8 mouse cellular contexts compared by ENCODE assay signal in the genomic region with DNA sequence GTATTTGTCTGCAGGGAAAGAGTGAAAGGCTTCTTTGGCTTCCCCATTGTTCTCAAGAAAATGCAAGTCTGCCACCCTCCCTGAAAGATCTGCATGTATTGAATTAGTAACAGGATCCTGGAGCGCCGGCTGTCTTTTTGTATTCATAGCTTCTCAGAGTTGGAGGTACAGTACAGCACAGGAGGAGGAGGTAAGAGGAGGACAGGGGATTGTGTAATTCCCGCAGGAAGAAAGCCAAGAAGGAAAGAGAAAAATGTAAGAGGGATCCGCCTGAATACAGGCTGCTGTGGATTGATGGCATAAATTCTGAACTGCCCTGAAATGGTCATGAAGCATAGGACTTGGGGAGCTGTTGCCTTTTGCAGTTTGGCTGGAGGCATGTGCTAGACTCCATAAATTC. TPM values are rescaled to one million over a fixed set of nuclear protein-coding genes. Genes with fewer than 3 reads are reported as not detected.
DNase-seq lines count a peak whose midpoint lies in the region; ATAC-seq and TF ChIP-seq lines count a peak whose summit lies in the region.

No protein-coding gene starts in this region.

- TF ChIP-seq CTCF in kidney, adult 2 months (conservative IDR thresholded peaks at IDR 0.05; ENCODE audit: insufficient read depth, insufficient read length, low read depth, low read length), result no peak
- TF ChIP-seq CTCF in lung, postnatal 0 days (IDR thresholded peaks at IDR 0.05), result no peak

- H3K4me2 ChIP-seq in lung, postnatal 0 days (replicated peaks; ENCODE audit: low read depth, low read length), result no peak overlapping the region

- no peak overlapping the region for H3K4me3 ChIP-seq in kidney, adult 2 months (ENCODE audit: insufficient read depth, low read depth, low read length)
- no peak overlapping the region for H3K4me3 ChIP-seq in lung, postnatal 0 days (ENCODE audit: low read depth, low read length)

- 52% methylated on average over 4 of the region's 4 CpGs for WGBS in kidney, adult 2 months
- WGBS in lung, postnatal 0 days, result 45% methylated on average over 4 of the region's 4 CpGs

- H3K4me1 ChIP-seq in kidney, adult 2 months (ENCODE audit: control insufficient read depth, insufficient read depth, low read length), result peaks cover 17% of the 10 kb centered on the region; the same call in 1 of the 2 replicates
- peaks cover 5% of the 10 kb centered on the region; the same call in 1 of the 2 replicates for H3K4me1 ChIP-seq in lung, postnatal 0 days (ENCODE audit: insufficient read depth, low read depth, low read length)

- DNase-seq in kidney, adult 2 months, result peak; percentile 63
- DNase-seq in kidney, adult 18-20 months, result no peak
- DNase-seq in 3T3-L1 (ENCODE audit: low read depth, low spot score), result peak; percentile 55
- DNase-seq in ZHBTc4 (ENCODE audit: low read depth, low spot score), result peak; percentile 72
- DNase-seq in lung, postnatal 0 days (ENCODE audit: low spot score), result peak; percentile 34
- DNase-seq in cerebellum, adult 9-11 months, result no peak

- no peak for TF ChIP-seq POLR2A in kidney, adult 2 months (IDR thresholded peaks at IDR 0.05; ENCODE audit: low read depth, low read length)

- peak; percentile 11; the same call in 1 of the 2 replicates for ATAC-seq in lung, postnatal 0 days
- no peak for ATAC-seq in inflammation-experienced regulatory T-cells, adult 6 months
- no peak for ATAC-seq in megakaryocyte progenitor cell, adult 5-6 weeks (replicated peaks; ENCODE audit: poor library complexity)

- no peaks in the 10 kb centered on the region for H3K36me3 ChIP-seq in kidney, adult 2 months (ENCODE audit: control insufficient read depth, insufficient read depth, low read length)
- no peaks in the 10 kb centered on the region for H3K36me3 ChIP-seq in lung, postnatal 0 days (ENCODE audit: insufficient read depth, low read length)

- H3K9ac ChIP-seq in lung, postnatal 0 days (replicated peaks; ENCODE audit: low read depth), result no peak overlapping the region

- TF ChIP-seq EP300 in lung, postnatal 0 days (IDR thresholded peaks at IDR 0.05), result no peak

- no peaks in the 10 kb centered on the region for H3K9me3 ChIP-seq in lung, postnatal 0 days (ENCODE audit: low read length)

- H3K27me3 ChIP-seq in kidney, adult 2 months (replicated peaks; ENCODE audit: control insufficient read depth, insufficient read depth, low read length), result no peaks in the 10 kb centered on the region
- no peaks in the 10 kb centered on the region for H3K27me3 ChIP-seq in lung, postnatal 0 days (replicated peaks; ENCODE audit: insufficient read depth, low read length)

- no peak overlapping the region for H3K27ac ChIP-seq in kidney, adult 2 months (ENCODE audit: insufficient read depth, low read depth, low read length)
- no peak overlapping the region for H3K27ac ChIP-seq in lung, postnatal 0 days (ENCODE audit: low read length)

RNA-seq across cellular contexts. Expression of a gene that starts 36.1 kb away (rescaled TPM):
- polyA plus RNA-seq in kidney, adult 2 months (2012; rRNA removed), result 22.2 and 24.5 TPM in 2 replicates
- 36.4 and 42.0 TPM in 2 replicates for polyA plus RNA-seq in lung, postnatal 0 days (2015; fragmentation: Nextera tagmentation; extraction: Ambion mirVana)
- 10 to 100 TPM; 38.7 to 86.8 (median 66.6) TPM for polyA plus RNA-seq in inflammation-experienced regulatory T-cells, adult 6 months (2017; shearing (Covaris generic))
- total RNA-seq in megakaryocyte progenitor cell, adult 5-6 weeks (2015), result 3.2 and 7.5 TPM in 2 replicates
- total RNA-seq in megakaryocyte progenitor cell, adult 5-6 weeks (2017), result 4.1 and 8.0 TPM in 2 replicates

Comparison
In these comparisons a context has a peak if more than half of its experiments do, and no peak if none do; other contexts are left out.
1. DNase-seq: peak in kidney, adult 2 months (single experiment), 3T3-L1 (single experiment), ZHBTc4 (single experiment) and lung, postnatal 0 days (single experiment); none in kidney, adult 18-20 months (single experiment) and cerebellum, adult 9-11 months (single experiment).